Mouse (Mus musculus): ENCODE results near the gene Limk1.

DNA sequence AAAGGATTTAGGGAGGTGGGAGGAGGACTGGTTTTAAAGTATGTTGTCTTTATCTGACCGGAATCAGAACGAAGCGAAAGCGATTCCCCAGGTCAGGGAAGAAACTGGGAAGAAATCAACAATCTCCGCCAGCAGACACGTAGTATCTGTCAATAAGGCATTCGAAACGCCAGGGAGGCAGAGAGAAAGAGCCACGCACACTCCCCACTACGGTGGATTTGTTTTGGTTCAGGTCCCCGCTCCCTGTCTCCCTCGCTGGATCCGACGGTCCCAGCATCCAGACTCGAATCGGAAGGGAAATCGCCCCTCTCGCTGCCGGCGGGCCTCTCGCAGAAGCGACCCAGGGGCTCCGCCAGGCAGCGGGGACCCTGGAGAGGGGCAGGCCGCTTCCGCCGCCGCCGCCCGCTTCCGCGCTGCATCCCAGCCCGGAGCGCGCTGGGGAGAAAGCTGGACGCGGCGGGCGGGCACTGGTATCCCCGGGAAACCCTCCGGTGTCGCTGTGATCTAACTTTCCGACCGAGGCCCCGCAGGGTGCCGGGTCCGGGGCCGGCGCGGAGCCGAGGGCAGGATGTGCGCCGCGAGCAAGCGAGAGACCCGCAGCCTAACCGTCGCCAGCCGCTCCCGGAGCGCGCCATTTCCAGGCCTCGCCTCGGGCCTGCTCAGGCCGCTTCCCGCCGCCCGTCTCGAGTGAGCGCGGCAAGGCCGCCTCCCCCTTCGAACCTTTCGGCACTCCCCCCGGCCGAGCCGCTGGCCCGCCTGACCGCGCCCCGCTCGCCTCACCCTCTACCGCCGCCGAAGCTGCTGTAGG, 49.7 kb downstream of the Limk1 start:
- TF ChIP-seq CTCF (IDR thresholded peaks at IDR 0.05; ENCODE audit: insufficient read depth, low read depth, low read length) (no peak), POLR2A (IDR thresholded peaks at IDR 0.05; ENCODE audit: insufficient read depth, low read depth, low read length) (no peak)
